Mouse (Mus musculus): ENCODE measurements around the gene Prl4a1.
"Not testable (repeated sequence)": the region's sequence is repeated elsewhere in the genome, so short reads cannot be mapped to it uniquely, and the experiment has no call there.

Prl4a1 gene

DNA sequence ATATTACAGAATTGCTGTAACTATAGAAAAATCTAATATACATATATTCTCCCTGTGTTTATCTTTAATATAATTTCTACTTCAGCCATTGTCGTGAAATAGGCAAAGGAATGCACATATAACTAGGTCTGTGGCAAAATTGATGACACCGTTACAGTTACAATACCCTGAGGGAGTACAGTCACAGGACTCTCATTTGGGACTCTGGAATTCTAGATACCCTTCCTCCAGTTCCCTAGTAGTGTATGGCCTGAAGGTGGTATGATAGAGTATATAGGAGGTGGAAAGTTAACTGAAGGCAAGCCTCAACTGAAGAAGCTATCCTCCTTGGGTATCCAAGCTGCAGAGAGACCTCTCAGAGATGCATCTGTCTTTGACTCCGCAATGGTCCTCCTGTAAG, at the start of gene Prl4a1:
Gene Prl4a1, plus strand, starts transcription at position 301 of the 400 bp plus-strand sequence.
- no peak for DNase-seq

- DNase-seq = no peak
These were observed 43.1 kb upstream of the Prl4a1 start for GRCm38 (mm10) chr13:27972931-27973330.

GRCm38 (mm10) chr13:27974281-27974680, 41.7 kb upstream of the Prl4a1 start:
- DNase-seq = not testable (repeated sequence)

DNA sequence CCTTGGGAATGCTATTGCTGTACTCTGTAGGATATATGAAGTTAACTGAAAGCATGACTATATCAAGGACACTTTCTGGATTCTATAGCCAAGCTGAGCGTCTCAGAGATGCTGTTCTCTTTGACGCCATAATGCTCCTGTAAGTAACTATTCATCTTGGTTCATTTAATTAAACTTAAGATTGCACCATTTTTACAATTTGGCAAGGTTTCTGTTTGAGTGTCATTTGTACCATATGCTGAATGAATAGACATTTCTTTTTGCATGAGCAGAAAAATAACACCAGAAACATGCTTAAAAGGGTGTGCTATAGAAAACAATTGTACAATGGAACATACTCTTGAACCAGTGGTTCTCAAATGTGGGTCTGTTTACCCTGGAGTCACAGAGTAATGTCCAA, 38.4 kb upstream of the Prl4a1 start:
- no peak for DNase-seq

- DNase-seq = not testable (repeated sequence)
These were observed 19.5 kb upstream of the Prl4a1 start for GRCm38 (mm10) chr13:27996557-27996956.

DNA sequence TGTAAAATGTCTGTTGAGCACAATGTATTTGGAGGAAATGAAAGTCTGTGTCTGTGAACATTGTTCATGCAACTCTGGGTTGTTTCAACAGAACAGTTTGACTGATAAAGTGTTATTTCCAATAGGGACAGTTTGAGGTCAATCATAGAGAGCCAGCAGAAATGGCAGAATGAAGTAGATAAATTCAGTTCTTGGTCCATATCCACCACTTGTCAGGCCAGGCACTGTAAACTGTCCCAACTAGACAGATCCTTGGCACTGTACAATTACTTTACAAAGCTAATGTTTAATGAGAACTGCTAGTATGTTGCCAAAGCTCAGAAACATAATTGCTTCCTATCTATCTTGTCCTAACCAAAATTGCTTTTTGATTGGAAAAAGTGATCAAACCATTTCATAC, 13.3 kb downstream of the Prl4a1 start:
- DNase-seq = no peak

DNA sequence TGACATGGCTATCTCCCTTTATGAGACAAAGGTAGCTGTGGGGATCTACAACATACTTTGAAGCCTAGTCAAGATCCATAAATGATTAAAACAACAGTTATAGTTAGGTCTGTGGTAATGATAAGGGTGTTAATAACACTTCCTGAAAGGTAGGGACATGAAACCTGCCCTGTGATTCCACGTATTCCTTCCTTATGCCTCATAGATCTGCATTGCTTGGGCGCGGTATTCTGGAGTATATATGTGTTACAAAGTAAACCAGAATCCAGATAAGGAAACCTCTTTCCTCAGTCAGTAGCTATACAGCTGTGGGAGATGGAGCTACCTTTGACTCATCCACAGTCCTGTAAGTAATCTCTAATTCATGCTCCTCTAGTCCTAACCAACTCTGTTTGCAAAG, 53.3 kb downstream of the Prl4a1 start:
- DNase-seq = no peak

Measured in layer of hippocampus, adult 9-11 months (tissue).